Mouse (Mus musculus): ENCODE measurements around the gene Nup62.

The Nup62 gene

GRCm38 (mm10) chr7:44815721-44816469 is at the start of gene Nup62, which contains the start of gene Il4i1:
Gene Nup62, plus strand, starts transcription at chr7:44816088.
Gene Il4i1, plus strand, starts transcription at chr7:44816387.
- peak; percentile 99 for DNase-seq (ENCODE audit: low spot score in 2 of 2)

DNA sequence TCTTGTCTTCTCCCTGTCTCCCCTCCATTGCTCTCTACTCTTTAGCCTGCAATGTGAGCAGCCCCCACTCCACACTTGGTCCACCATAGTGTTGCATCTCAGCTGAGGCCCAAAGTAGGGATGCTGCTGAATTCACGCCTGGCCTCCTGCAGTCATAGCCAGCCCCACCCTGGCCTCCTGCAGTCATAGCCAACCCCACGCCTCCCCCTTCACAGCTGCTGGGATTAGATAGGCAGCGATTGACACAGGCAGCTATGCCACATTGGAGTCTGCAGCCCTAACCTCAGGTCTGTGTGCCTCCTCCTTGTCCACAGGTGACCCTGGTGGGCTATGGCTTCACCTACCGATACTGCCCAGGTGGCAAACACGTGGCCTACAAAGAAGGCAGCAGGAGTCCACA is 47.8 kb upstream of the Nup62 start:
- no peak for DNase-seq (ENCODE audit: low spot score in 2 of 2)

DNA sequence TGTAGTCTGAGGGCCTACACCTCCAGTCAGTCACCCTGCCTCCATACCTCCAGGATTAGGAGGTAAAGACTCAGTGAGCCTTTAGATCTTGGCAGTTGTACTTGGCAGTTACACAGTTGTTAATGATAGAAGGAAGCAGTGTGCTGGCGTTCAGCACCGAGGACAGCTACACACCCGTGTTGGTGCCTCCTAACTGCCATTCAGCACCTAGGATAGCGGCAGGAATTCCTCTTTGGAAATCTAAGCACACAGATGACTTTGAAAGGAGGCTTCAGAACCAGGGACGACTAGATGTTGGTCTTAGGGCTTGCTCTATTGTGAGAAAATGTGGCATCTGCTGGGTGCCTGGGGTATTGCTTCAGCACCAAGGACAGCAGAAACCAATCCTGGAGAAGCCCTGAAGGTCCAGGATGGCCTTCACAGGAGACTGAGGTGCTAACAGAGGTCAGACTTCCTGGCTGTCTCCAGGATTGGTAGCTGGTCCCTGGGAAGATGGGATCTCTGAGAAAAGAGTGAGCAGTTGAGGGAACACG is 45.8 kb upstream of the Nup62 start:
- no peak for DNase-seq (ENCODE audit: low spot score in 2 of 2)

- peak; percentile 13 to 16 for DNase-seq (ENCODE audit: low spot score in 2 of 2)
Measured at GRCm38 (mm10) chr7:44772591-44773204, 43.2 kb upstream of the Nup62 start.

DNA sequence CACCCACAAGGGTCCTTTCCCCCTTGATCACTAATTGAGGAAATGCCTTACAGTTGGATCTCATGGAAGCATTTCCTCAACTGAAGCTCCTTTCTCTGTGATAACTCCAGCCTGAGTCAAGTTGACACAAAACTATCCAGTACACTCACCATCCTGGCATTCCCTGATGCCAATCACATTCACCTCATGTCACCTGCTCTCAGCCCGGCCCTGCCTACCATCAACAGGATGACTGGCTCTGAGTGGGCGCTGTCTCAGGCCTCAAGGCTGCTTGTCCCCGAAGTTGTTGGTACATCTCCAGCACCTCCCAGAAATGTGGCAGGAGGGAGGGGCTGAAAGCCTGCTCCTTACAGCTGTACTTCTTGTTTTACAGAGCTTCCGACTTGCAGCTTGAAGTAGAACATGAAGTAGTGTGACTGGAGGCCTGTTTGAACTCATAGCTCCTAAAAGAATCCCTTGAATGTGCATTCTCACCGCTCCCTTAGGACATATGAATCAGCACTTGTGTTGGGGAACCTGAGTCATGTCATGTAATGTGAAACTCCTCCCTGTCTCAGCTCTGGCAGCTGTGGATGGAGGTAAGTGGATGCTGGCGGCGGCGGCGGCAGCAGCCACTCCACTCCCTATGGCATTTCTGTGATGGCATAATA is 38.9 kb upstream of the Nup62 start:
- DNase-seq (ENCODE audit: low spot score in 2 of 2): no peak

DNA sequence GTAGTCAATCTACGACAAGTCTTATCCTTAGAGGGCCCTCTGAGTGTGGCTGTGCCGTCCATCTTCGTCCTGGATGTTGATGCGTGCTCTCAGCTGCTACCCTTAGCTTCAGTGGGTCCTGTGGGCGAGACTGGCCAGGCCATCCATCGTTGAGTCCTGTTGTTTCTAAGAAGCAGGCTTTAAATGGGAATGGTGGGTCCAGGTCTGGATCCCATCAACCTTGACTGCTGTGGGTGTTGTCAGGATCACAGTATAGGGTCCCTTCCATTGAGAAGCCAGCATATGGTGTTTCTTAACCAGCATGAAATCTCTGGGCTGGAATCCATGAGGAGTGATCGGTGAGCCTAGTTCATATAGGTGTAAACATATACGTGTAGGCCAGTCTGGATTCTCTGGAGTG is 35.8 kb upstream of the Nup62 start:
- no peak for DNase-seq (ENCODE audit: low spot score in 2 of 2)

GRCm38 (mm10) chr7:44789531-44789930 is 26.4 kb upstream of the Nup62 start:
- DNase-seq (ENCODE audit: low spot score in 2 of 2): no peak

DNA sequence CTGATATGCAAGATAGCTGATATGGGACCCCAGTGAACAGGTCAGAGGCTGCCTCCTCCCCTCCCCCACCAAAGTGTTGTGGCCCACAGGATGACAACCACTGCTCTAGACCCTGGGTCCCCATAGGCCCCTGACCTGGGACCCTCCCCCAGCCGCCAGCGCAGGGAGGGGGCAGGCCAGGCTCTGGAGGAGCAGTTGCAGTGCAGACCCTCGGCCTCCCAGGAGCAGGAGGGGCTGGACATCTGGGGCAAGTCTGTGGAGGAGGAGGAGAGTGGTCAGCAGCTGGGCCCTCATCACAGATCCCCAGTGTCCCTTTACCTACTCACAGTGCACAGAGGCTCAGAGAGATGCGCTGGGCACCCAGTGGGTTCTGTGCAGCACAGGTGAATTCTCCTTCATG is 25.8 kb upstream of the Nup62 start:
- no peak for DNase-seq (ENCODE audit: low spot score in 2 of 2)

DNA sequence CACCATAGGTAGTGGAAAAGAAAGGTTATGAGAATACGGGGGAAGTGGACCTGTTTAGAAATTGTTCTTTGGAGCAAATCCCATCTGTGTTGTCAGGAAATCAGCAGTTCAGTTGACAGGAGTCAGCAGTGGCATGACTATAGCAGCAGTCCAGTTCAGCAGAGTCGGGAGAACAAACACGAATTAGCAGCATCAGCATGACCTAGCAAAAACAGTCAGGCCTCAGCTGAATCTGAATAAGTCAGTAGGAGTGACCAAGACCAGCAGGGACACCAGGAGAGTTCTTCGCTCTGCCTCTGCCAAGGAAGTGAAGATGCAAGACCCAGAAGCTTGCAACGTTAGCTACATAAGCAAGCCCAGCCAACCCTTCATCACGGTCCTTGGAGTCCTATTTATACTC is 23.1 kb upstream of the Nup62 start:
- DNase-seq (ENCODE audit: low spot score in 2 of 2): no peak

DNA sequence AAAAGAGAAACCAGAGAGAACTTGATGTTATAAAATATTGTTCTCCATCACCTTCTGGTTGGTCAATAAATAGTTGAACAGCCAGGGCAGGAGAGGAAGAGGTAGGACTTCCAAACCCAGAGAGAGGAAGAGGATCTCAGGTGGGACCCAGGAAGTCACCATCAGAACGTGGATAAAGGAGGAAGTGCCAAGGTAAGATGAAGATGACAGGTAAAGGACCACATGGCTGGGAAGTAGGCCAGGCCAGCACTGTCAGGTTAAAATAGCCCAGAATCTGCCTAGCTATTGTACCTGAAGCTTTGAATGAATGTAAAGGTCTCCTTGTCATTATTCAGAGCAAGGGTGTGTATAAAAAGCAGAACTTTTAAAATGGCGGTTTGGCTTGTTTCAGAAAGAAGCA is 7.0 kb upstream of the Nup62 start:
- no peak for DNase-seq (ENCODE audit: low spot score in 2 of 2)

GRCm38 (mm10) chr7:44809466-44809865 is 6.4 kb upstream of the Nup62 start:
- no peak for DNase-seq (ENCODE audit: low spot score in 2 of 2)

DNA sequence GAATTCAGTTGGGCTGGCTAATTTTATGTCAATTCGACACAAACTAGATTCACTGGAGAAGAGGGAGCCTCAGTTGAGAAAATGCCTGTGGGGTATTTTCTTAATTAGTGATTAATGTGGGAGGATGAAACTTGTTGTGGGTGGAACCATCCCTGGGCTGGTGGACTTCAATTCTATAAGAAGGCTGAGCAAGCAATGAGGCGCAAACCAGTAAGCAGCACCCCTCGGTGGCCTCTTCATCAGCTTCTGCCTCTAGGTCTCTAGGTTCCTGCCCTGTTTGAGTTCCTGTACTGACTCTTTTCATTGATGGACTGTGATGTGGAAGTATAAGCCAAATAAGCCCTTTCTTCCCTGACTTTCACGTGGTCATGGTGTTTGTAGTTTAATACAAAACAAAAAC is 5.5 kb upstream of the Nup62 start:
- no peak for DNase-seq (ENCODE audit: low spot score in 2 of 2)

DNA sequence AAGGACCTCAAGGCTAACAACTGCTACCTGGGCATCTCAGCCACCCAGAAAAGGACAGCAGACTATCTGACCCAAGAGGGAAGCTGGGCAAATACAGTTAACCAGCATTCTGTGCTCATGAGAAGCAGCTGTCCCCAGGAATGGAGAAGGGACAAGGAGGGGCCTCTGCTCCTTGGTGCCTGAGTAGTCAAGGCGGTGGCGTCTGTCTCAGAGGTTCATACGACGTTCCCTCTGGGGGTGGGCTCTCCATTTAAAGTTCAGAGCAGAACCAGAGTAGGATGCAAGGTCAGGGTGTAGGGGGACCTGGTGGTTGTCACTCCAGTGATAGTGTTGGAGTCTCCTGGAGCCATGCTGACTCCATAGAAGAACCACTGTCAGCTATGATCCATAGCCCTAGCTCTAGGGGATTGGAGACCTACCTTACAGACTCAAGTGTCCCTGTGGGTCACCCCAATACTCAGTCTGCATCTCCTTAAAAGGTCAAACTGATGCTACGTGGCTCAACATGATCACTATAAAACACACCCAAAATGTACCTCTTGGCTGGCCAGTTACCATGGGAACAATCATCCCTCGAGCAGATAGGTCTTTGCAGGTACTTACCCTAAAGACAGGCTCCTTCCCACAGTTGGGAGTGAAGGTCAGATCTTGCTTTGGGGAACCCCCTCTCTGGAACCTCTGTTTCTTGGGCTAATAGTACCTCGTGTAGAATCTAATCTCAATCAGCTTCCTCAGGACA is 4.9 kb upstream of the Nup62 start:
- no peak for DNase-seq (ENCODE audit: low spot score in 2 of 2)

- no peak for DNase-seq (ENCODE audit: low spot score in 2 of 2)
Measured at GRCm38 (mm10) chr7:44812651-44813325, 3.1 kb upstream of the Nup62 start.

GRCm38 (mm10) chr7:44813985-44814384 is 1.9 kb upstream of the Nup62 start:
- DNase-seq (ENCODE audit: low spot score in 2 of 2): no peak

DNA sequence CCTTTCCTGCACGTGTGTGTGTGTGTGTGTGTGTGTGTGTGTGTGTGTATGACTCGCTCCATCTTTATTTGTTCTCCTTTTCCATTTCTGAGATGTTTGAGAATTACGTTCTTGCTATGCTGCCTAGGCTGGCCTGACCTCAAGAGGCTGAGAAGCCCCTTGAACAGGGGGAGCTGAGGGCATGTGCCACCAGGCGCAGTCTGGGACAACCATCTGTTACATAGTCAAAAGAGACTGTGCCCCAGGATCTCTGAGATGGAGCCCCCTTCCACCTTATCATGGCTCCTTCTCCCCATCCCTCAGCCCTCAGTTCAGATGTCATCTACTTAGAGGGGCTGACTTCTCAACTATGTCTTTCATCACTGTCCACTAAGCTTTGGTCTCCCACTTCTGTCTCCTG is 1.5 kb upstream of the Nup62 start:
- no peak for DNase-seq (ENCODE audit: low spot score in 2 of 2)

- DNase-seq (ENCODE audit: low spot score in 2 of 2): no peak
Measured at GRCm38 (mm10) chr7:44814952-44815553, 835 bp upstream of the Nup62 start.

- peak in 1 of 2 experiments; percentile 40 for DNase-seq (ENCODE audit: low spot score in 2 of 2)
Measured at GRCm38 (mm10) chr7:44816470-44817021, 658 bp downstream of the Nup62 start, which contains the start of gene Atf5. Gene Atf5, minus strand, starts transcription at chr7:44816658.

DNA sequence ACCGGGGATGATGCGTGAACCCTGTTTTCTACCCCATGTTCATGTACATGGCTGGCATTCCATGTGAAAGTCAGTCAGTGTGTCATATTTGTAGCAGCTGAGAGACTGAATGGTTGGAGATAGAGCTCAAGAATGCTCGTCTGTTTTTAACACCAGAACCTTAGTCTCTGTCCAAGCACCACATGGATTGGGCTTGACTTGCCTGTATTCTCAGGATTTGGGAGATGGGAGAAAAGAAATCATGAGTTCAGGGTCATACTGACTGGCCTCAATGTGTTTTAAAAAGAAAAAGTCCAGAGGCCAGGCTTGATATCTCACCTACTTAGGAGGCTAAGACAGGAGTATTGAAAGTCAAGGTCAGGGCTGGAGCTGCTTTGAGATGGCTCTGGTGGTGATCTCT is 1.6 kb downstream of the Nup62 start:
- DNase-seq (ENCODE audit: low spot score in 2 of 2): no peak

DNA sequence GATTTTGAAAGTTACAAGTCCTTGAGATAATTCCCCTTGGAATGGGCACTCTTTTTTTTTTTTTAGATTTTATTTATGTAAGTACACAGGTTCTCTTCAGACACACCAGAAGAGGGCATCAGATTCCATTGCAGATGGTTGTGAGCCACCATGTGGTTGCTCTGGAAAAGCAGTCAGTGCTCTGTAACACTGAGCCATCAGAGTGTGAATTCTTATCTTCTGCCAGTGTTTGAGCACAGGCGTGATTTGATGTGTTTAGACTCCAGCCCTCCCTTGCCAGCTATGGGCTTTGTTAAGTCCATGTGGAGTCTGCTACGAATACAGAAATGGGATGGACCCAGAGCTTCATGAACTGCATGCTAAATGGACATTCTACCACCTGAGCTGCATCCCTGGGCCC is 2.3 kb downstream of the Nup62 start:
- no peak for DNase-seq (ENCODE audit: low spot score in 2 of 2)
